20 mouse cellular contexts compared by ENCODE assay signal in the genomic region with DNA sequence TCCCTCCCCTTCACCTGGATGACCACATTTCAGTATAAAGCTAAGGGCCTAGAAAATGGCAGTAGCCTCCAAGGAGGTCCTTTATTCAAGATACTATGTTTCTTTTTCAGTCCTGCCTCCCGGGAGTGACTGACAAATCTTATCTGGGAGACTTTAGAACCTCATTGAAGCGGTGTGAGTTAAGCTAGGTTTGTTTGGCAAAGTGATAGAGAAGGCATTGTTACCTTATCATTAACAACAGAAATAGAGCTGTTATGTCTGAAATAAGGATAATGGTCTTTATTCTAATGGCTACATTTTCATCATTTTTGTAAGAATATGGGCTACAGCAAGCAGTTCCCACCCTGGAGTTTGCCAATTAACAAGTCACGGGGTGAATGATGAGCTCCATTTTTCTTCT. TPM values are rescaled to one million over a fixed set of nuclear protein-coding genes. Genes with fewer than 3 reads are reported as not detected.
"Had no signal": no experiment of that assay in that cellular context is flagged by ENCODE, and none has a peak within 500 bp of the region (broad histone marks: within the 10 kb centered on the region; RNA-seq: fewer than 3 reads in every experiment).

No protein-coding gene starts in this region.

- H3K9ac ChIP-seq: limb, embryonic 15.5 days; lung, embryonic 14.5 days; midbrain, embryonic 13.5 days; neural tube, embryonic 15.5 days had no signal

- ATAC-seq: midbrain, embryonic 13.5 days had no signal

- DNase-seq: kidney, adult 11 months; kidney, adult 9 months; kidney, postnatal 36 days; layer of hippocampus, adult 9-11 months; layer of hippocampus, postnatal 36 days; lung, embryonic 14.5 days; lung, postnatal 14 days; right cerebral cortex, postnatal 4 days; spleen, adult 18-20 months; thymus, postnatal 36 days had no signal

- H3K27me3 ChIP-seq: limb, embryonic 15.5 days; midbrain, embryonic 13.5 days; neural tube, embryonic 15.5 days had no signal

- H3K36me3 ChIP-seq: limb, embryonic 15.5 days; midbrain, embryonic 13.5 days; neural tube, embryonic 15.5 days had no signal

- H3K9me3 ChIP-seq: limb, embryonic 15.5 days; midbrain, embryonic 13.5 days; neural tube, embryonic 15.5 days had no signal

- H3K4me3 ChIP-seq: limb, embryonic 15.5 days; midbrain, embryonic 13.5 days; myocyte; neural tube, embryonic 15.5 days had no signal

- H3K4me2 ChIP-seq: limb, embryonic 15.5 days; lung, embryonic 14.5 days; midbrain, embryonic 13.5 days; neural tube, embryonic 15.5 days had no signal

- H3K27ac ChIP-seq: kidney, postnatal 0 days; limb, embryonic 15.5 days; macrophage; midbrain, embryonic 13.5 days; neural tube, embryonic 15.5 days had no signal

RNA-seq across cellular contexts. Expression of gene Gm10518, which starts 5.1 kb away (rescaled TPM):
- total RNA-seq: layer of hippocampus, adult 18-20 months; layer of hippocampus, postnatal 36 days; left cerebral cortex, adult 8-10 months; left cerebral cortex, postnatal 25 days; midbrain, postnatal 0 days had no signal
- polyA plus RNA-seq: kidney, postnatal 0 days; lung, embryonic 14.5 days; macrophage; midbrain, postnatal 0 days; neural tube, embryonic 15.5 days had no signal
